Mouse (Mus musculus): Measurements from ENCODE around the gene Cnot1. TPM values are rescaled to one million over a fixed set of nuclear protein-coding genes. Genes with fewer than 3 reads are reported as not detected.

Gene Cnot1
- total and polyA plus RNA-seq, 3 experiments = 119 to 3,440 (median 259) TPM

DNA sequence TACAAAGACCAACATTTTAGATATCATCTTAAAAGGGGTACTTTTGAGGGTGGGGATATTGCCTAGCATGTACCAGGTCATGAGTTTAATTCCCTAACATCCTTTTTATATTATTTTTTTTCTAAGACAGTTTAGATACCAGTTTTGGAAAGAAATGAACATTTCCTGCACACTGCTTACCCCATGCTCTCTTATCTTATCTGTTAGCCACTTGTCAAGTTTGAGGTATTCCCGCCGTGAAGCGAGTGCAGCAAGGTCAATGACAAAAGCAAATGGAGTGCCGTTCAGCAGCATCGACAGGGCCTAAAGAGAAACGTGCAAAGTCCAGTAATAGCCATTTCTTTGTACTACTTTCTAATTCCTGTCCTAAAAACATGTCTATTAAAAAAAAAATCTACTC lies 46.9 kb downstream of the Cnot1 start (continued):
- peak; percentile 63 to 68 for TF ChIP-seq EP300 (IDR thresholded peaks at IDR 0.05; ENCODE audit: low read depth in 1 of 2, low read length in 2 of 2)
- TF ChIP-seq POLR2A (IDR thresholded peaks at IDR 0.05; ENCODE audit: control insufficient read depth in 1 of 2, insufficient read depth in 1 of 2, low read depth in 1 of 2, low read length in 2 of 2, poor library complexity in 1 of 2) = no peak
- TF ChIP-seq CHD1 (IDR thresholded peaks at IDR 0.05; ENCODE audit: low read depth, low read length) = no peak
- no peak for TF ChIP-seq NELFE (IDR thresholded peaks at IDR 0.05; ENCODE audit: low read depth, low read length)
- TF ChIP-seq RAD21 (IDR thresholded peaks at IDR 0.05; ENCODE audit: low read depth, low read length) = no peak
- no peak for TF ChIP-seq CTCF (IDR thresholded peaks at IDR 0.05 in 2 of 3, conservative IDR thresholded peaks at IDR 0.05 in 1 of 3; ENCODE audit: control insufficient read depth in 1 of 3, insufficient read depth in 1 of 3, low read depth in 2 of 3, low read length in 3 of 3, poor library complexity in 1 of 3, severe bottlenecking in 1 of 3)
- no peak for TF ChIP-seq NRF1 (IDR thresholded peaks at IDR 0.05; ENCODE audit: insufficient read depth, low read depth, low read length, poor library complexity, severe bottlenecking)
- TF ChIP-seq KAT2A (conservative IDR thresholded peaks at IDR 0.05; ENCODE audit: low read depth, low read length) = 0 out of 2 replicates have a peak, but pooled peaks have one; percentile 32
- TF ChIP-seq TAL1 (IDR thresholded peaks at IDR 0.05; ENCODE audit: low read length) = no peak
- no peak for TF ChIP-seq UBTF (IDR thresholded peaks at IDR 0.05; ENCODE audit: borderline replicate concordance, insufficient read depth, low read depth, low read length)
- peak; percentile 73 for TF ChIP-seq MXI1 (IDR thresholded peaks at IDR 0.05; ENCODE audit: low read depth, low read length)
- no peak for TF ChIP-seq MYC (IDR thresholded peaks at IDR 0.05; ENCODE audit: low read depth, low read length)
- no peak for TF ChIP-seq MYB (IDR thresholded peaks at IDR 0.05; ENCODE audit: low read depth, low read length)
- TF ChIP-seq CHD2 (IDR thresholded peaks at IDR 0.05; ENCODE audit: low read length) = no peak; the same call in 1 of the 2 replicates
- no peak for TF ChIP-seq SMC3 (IDR thresholded peaks at IDR 0.05; ENCODE audit: low read depth, low read length)
- TF ChIP-seq MAX (IDR thresholded peaks at IDR 0.05; ENCODE audit: low read length) = peak; percentile 81
- no peak for TF ChIP-seq BHLHE40 (IDR thresholded peaks at IDR 0.05; ENCODE audit: borderline replicate concordance, low read depth, low read length)
- no peak for TF ChIP-seq GABPA (IDR thresholded peaks at IDR 0.05; ENCODE audit: low read depth, low read length)
- no peak for TF ChIP-seq MAFK (IDR thresholded peaks at IDR 0.05; ENCODE audit: borderline replicate concordance, low read depth, low read length)
- TF ChIP-seq ZNF384 (IDR thresholded peaks at IDR 0.05; ENCODE audit: low read depth, low read length) = peak; percentile 68
- 0 out of 2 replicates have a peak, but pooled peaks have one; percentile 2 for TF ChIP-seq ZC3H11A (IDR thresholded peaks at IDR 0.05; ENCODE audit: low read depth, low read length)
- TF ChIP-seq USF1 (IDR thresholded peaks at IDR 0.05; ENCODE audit: low read depth, low read length) = no peak

DNA sequence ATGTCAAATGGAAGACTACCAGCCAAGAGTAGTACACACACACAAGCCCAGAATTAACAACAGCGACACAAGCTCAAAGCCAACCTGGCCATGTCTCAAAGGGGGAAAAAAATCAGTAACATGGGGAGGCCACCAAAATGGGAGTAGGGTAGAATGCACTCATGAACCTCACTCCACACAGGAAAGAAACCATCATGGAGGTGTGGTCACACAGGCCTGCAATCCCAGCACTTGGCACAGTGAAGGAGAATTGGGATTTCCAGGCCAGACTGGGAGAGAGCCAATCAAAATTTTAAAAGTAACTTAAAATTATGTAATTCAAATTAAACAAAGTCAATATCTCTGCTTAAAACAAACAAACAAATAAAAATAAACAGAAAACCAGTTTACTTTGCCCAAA lies 55.3 kb downstream of the Cnot1 start:
- no peak overlapping the region for H3K4me3 ChIP-seq (ENCODE audit: control insufficient read depth in 1 of 2, insufficient read depth in 1 of 2, low read depth in 2 of 2, low read length in 2 of 2)
- H3K27ac ChIP-seq (ENCODE audit: control insufficient read depth, low read depth, low read length) = no peak overlapping the region
- H3K79me2 ChIP-seq (ENCODE audit: control insufficient read depth, insufficient read depth, low read length, poor library complexity) = no peaks in the 10 kb centered on the region; the same call in 1 of the 2 replicates
- H3K36me3 ChIP-seq (ENCODE audit: control insufficient read depth in 1 of 2, insufficient read depth in 2 of 2, low read length in 2 of 2) = peaks cover 0 to 70% of the 10 kb centered on the region in 2 experiments; a peak in 2 of 4 replicates
- H3K4me1 ChIP-seq (ENCODE audit: control insufficient read depth in 1 of 2, insufficient read depth in 2 of 2, low read length in 2 of 2) = no peaks in the 10 kb centered on the region
- DNase-seq (ENCODE audit: low read depth, low spot score) = no peak
- no peaks in the 10 kb centered on the region for H3K27me3 ChIP-seq (ENCODE audit: control insufficient read depth in 1 of 2, insufficient read depth in 2 of 2, low read length in 2 of 2)
- H3K9ac ChIP-seq (ENCODE audit: control insufficient read depth, low read depth, low read length, poor library complexity, severe bottlenecking) = no peak overlapping the region
- no peaks in the 10 kb centered on the region for H3K9me3 ChIP-seq (replicated peaks; ENCODE audit: insufficient read depth, low read length)
- TF ChIP-seq E2F4 (IDR thresholded peaks at IDR 0.05; ENCODE audit: borderline replicate concordance, low read depth, low read length) = no peak
- no peak for TF ChIP-seq CTCF (IDR thresholded peaks at IDR 0.05 in 2 of 3, conservative IDR thresholded peaks at IDR 0.05 in 1 of 3; ENCODE audit: control insufficient read depth in 1 of 3, insufficient read depth in 1 of 3, low read depth in 2 of 3, low read length in 3 of 3, poor library complexity in 1 of 3, severe bottlenecking in 1 of 3)
- TF ChIP-seq ZC3H11A (IDR thresholded peaks at IDR 0.05; ENCODE audit: low read depth, low read length) = no peak
- no peak for TF ChIP-seq POLR2AphosphoS2 (IDR thresholded peaks at IDR 0.05; ENCODE audit: low read length)
- no peak for TF ChIP-seq ETS1 (IDR thresholded peaks at IDR 0.05; ENCODE audit: low read depth, low read length)
- TF ChIP-seq POLR2AphosphoS5 (IDR thresholded peaks at IDR 0.05; ENCODE audit: borderline replicate concordance, low read depth, low read length) = no peak
